Mouse (Mus musculus) right cerebral cortex, adult 2 months (tissue): ENCODE data around the gene Aip.

ENCODE experiments used
- DNase-seq, 2 experiments: peaks; one replicate each; pipeline ENCODE4 v3.0.0; 2021 to 2022; ENCODE audit warnings: low spot score in 2 of 2

Aip gene

GRCm38 (mm10) chr19:4113186-4113805 is 12.4 kb downstream of the Aip start:
- peak; percentile 81 to 86 for DNase-seq

GRCm38 (mm10) chr19:4112063-4112960 is 13.3 kb downstream of the Aip start:
- no peak for DNase-seq

DNA sequence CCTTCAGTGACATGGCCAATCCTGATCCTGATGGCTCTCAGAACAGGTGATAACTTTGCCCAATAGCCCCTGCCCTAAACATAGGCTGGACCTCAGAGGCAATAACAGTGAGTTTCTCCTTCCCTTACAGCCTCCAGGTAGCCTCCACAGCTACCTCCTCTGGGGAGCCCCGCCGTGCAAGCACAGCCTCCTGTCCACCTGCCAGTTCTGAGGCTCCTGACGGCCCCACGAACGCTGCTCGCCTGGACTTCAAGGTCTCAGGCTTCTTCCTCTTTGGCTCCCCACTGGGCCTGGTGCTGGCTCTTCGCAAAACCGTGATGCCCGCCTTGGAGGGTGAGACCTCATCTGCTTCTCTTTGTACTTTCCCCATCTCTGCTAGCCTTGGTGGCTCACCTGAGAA is 17.1 kb downstream of the Aip start:
- DNase-seq: no peak

DNA sequence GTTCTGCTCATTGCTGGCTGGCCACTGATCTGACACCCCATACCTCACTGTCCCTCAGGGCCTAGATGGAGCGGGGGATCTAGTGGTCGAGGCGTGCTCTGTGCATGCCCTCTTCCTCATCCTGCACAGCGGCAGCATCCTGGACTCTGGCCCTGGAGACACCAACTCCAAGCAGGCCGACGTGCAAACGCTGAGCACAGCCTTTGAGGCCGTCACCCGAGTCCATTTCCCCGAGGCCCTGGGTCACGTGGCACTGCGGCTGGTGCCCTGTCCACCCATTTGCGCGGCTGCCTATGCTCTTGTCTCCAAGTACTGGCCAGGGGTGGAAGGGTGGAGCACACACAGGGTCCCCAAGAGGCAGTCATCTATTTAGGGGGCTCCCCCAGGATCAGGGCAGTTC is 19.0 kb downstream of the Aip start:
- no peak for DNase-seq

GRCm38 (mm10) chr19:4104675-4105194 is 20.9 kb downstream of the Aip start:
- DNase-seq: no peak

- DNase-seq: no peak
These were observed 21.9 kb downstream of the Aip start for GRCm38 (mm10) chr19:4103792-4104191.

DNA sequence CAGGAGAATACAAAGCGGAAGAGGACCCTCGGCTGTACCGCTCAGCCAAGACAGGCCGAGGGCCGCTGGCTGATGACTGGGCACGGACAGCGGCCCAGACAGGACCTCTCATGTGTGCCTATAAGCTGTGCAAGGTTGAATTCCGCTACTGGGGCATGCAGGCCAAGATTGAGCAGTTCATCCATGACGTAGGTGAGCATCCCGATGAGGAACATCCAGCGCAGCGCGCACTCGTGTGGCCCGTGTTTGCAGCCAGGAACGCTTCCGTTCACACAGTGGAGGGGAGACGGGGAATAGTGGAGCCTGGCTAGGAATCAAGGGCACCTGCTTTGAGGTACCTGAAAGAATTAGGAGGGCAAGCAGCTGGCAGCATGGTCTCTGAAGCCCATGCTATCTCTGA is 22.4 kb downstream of the Aip start:
- no peak for DNase-seq

DNA sequence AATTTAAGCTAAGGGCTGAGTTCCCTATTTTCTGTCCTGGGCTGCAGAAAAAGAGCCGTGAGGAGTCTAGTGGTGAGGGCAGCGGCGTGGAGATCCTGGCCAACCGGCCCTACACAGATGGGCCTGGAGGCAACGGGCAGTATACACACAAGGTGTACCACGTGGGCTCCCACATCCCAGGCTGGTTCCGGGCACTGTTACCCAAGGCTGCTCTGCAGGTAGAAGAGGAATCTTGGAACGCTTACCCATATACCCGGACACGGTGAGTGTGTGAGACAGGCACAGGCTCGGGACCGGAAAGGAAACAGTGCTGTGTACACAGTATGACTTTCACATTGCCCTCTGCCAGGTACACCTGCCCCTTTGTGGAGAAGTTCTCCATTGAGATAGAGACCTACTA is 23.0 kb downstream of the Aip start:
- DNase-seq: no peak

DNA sequence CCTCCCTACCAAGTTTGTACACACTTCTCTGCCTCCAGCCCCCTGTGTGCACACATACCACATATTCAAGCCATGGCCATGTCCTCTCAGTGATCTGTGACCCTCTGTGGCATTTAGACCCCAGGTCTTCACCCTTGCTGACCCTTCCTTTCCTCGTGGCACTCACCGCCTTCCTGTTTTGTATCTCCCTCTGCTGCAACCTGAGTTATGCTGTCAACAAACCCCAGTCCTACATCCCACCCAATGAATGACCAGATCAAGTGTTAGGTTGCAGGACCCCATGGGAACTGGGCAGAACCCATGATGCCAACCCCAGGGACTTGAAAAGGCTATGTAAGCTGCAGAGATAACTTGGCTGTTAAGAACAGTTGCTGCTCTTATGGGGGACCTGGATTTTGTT is 23.6 kb downstream of the Aip start:
- no peak for DNase-seq

DNA sequence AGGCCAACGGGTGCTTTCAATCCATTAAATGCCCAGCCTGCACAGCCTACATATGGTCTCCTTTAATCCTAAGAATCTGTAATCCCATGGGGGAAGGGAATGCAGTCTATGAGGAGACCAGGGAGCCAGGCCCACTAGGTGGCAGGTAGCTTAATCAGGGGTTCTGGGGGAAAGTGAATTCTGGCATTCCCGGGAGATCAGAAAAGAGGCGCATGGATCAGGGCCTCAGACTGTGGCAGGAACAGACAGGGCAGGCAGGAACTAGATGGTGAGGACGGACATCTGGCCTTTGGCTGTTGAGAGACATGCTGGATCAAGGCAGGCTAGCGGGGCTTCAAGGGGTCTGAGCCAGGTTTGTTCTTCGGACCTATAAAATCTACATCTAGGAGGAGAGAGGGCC is 24.2 kb downstream of the Aip start:
- no peak for DNase-seq

GRCm38 (mm10) chr19:4100718-4101261 is 24.9 kb downstream of the Aip start:
- peak; percentile 71 to 77 for DNase-seq

GRCm38 (mm10) chr19:4099837-4100717 is 25.6 kb downstream of the Aip start, which contains the start of gene Pitpnm1:
Gene Pitpnm1, plus strand, starts transcription at chr19:4099998.
- DNase-seq: peak in 1 of 2 experiments; percentile 64

GRCm38 (mm10) chr19:4099056-4099455 is 26.6 kb downstream of the Aip start:
- DNase-seq: peak; percentile 91 to 94

DNA sequence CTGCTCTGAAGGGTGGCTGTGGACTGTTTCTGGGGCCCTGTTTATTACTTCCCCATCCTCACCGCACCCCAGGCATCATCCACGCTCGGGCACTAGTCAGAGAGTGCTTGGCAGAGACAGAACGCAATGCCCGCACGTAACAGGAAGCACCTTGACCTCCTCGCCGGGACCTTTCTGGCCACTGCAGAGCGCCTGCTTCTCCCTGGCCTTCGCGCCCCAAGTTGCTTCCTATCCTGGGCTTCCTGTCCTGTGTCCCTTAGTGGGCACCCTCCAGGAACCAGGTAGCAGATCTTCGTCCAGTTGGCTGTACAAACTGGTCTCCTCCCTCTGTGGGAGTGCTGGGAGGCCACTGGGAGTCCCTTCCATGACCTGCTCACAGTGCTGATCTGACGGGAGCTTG is 27.2 kb downstream of the Aip start:
- no peak for DNase-seq

DNA sequence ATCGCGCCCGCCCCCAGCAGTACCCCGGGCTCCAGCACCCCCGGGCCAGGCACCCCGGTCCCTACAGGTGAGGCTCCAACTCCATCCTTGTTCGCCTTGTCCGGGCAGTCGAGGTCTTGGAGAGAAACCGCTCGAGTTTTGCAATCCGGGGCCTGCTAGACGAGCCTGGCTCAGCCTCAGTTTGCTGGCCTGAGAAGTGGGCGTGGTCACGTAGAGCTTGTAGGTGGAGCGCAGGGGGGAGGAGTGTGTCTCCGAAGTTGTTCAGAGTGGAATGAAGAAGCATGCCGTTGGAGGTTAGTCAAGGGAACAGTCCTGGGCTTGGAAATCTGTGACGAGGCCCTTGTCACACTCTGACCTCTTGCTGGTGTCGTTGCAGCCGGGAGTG is 28.2 kb downstream of the Aip start:
- no peak for DNase-seq

GRCm38 (mm10) chr19:4096642-4097440 is 28.8 kb downstream of the Aip start, which contains the start of gene Cdk2ap2:
Gene Cdk2ap2, plus strand, starts transcription at chr19:4097182.
- DNase-seq: peak; percentile 100

- no peak for DNase-seq
These were observed 29.9 kb downstream of the Aip start for GRCm38 (mm10) chr19:4095802-4096201.

- DNase-seq: no peak
These were observed 30.8 kb downstream of the Aip start for GRCm38 (mm10) chr19:4094774-4095303.

- DNase-seq: no peak
These were observed 31.3 kb downstream of the Aip start for GRCm38 (mm10) chr19:4094348-4094747.

- DNase-seq: no peak
These were observed 31.9 kb downstream of the Aip start for GRCm38 (mm10) chr19:4093772-4094171.
